Mouse (Mus musculus) heart, adult 2 months (tissue): Measurements from ENCODE around the gene Umad1. TPM values are rescaled to one million over a fixed set of nuclear protein-coding genes. Genes with fewer than 3 reads are reported as not detected.

Source experiments
- DNase-seq, 2 experiments: peaks; one replicate each; pipeline ENCODE4 v3.0.0; 2021
- H3K27ac ChIP-seq: fragments of 200-600 bp; 2 replicates; pipeline ENCODE4 v1.8.1; 2022
- H3K27me3 ChIP-seq: fragments of 200-500 bp; 2 replicates; pipeline ENCODE4 v1.6.1; 2012; ENCODE audit warnings: mild to moderate bottlenecking, low read length, inconsistent platforms, mixed read lengths; ENCODE audit not compliant: control insufficient read depth, insufficient read depth
- H3K36me3 ChIP-seq: fragments of 200-500 bp; 2 replicates; pipeline ENCODE4 v1.6.1; 2012; ENCODE audit warnings: low read length, inconsistent platforms; ENCODE audit not compliant: control insufficient read depth, insufficient read depth
- H3K4me1 ChIP-seq: fragments of 200-500 bp; 2 replicates; pipeline ENCODE4 v1.6.1; 2011; ENCODE audit warnings: low read length; ENCODE audit not compliant: control insufficient read depth, insufficient read depth
- H3K4me3 ChIP-seq: fragments of 200-600 bp; 2 replicates; pipeline ENCODE4 v1.8.1; 2022
- H3K79me2 ChIP-seq: fragments of 200-500 bp; replicated peaks from 2 replicates; pipeline ENCODE4 v1.6.1; 2012; ENCODE audit warnings: mild to moderate bottlenecking, inconsistent platforms, low read length, moderate library complexity, mixed read lengths; ENCODE audit not compliant: control insufficient read depth, insufficient read depth
- H3K9ac ChIP-seq: fragments of 200-500 bp; 2 replicates; pipeline ENCODE4 v1.6.1; 2012; ENCODE audit warnings: low read depth, mild to moderate bottlenecking, control low read depth, inconsistent platforms, low read length, mixed read lengths
- CTCF ChIP-seq: fragments of 200-600 bp; IDR thresholded peaks from 2 replicates; pipeline ENCODE4 v1.8.1; 2022; ENCODE audit warnings: antibody characterized with exemption, mild to moderate bottlenecking, moderate library complexity
- EP300 ChIP-seq: fragments of 200-500 bp; IDR thresholded peaks from 2 replicates; pipeline ENCODE4 v1.6.1; 2011; ENCODE audit warnings: low read depth, low read length, control low read depth; ENCODE audit not compliant: insufficient read depth
- POLR2A ChIP-seq: fragments of 200-500 bp; IDR thresholded peaks from 2 replicates; pipeline ENCODE4 v1.6.1; 2011; ENCODE audit warnings: mild to moderate bottlenecking, low read depth, low read length, control low read depth; ENCODE audit not compliant: insufficient read depth
- WGBS: fragments of 180-500 bp; shearing (Covaris S2); methylation state at CpG from one replicate; pipeline ENCODE4 v1.1.7; 2018; 5-methylcytosine and 5-hydroxymethylcytosine counted together
- intact Hi-C: fragments of 180-260 bp; cut with DNase I; formaldehyde crosslinking; loops from one replicate; pipeline ENCODE4 v1.15.1; 2025
- polyA plus RNA-seq: library from polyadenylated mRNA; depleted of rRNA; stranded (reverse); fragments of >200 nt; gene quantifications from 2 replicates; pipeline ENCODE4 v1.2.3, GENCODE M21; 2012
- total RNA-seq, 2 experiments: library from RNA; stranded (reverse); gene quantifications; 2 replicates each; pipeline ENCODE4 v1.2.3; 2021

Umad1 gene
- total and polyA plus RNA-seq, 3 experiments, result 7.3 to 14.0 (median 12.5) TPM

DNA sequence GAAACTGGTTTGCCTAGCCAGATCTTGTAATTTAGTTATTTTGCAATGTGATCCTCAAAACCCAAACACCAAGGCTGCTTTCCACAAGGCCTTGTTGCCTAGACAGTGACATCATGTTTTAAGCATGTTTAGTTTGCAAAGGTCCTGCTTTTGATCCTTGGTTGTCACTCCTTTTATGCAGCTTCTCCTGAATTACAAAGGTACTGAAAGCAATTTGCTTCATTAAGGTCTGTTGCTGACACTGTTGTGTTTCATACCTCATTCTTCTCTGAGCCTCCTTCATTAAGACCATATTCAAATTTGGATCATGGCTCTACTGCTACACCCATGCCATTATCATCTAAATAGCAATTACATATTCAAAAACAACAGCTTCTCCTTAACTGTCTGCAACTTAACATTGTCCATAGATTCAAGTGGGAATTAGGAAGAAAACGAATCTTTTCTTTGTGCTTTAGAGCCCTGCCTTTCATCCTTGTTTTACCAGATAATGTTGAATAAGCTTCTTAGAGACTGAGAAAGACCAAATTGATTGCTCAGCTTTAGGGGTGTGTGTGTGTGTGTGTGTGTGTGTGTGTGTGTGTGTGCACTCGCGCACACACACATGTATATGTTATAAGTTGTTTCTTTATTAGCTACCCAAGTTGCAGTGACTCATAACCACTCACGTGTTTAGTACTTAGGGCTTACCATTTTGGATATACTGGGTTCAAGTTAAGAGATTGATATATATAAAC is 35.1 kb downstream of the Umad1 start:
- no peak for DNase-seq
- intact Hi-C loops, result no loop called here
- Histone ChIP-seq H3K79me2 (no peaks in the 10 kb centered on the region), H3K9ac (no peak overlapping the region), H3K4me3 (no peak overlapping the region), H3K4me1 (no peaks in the 10 kb centered on the region), H3K36me3 (no peaks in the 10 kb centered on the region), H3K27ac (no peak overlapping the region), H3K27me3 (no peaks in the 10 kb centered on the region)
- TF ChIP-seq EP300 (no peak), POLR2A (no peak), CTCF (no peak)
- WGBS, result 89% methylated on average over 4 of the region's 4 CpGs

DNA sequence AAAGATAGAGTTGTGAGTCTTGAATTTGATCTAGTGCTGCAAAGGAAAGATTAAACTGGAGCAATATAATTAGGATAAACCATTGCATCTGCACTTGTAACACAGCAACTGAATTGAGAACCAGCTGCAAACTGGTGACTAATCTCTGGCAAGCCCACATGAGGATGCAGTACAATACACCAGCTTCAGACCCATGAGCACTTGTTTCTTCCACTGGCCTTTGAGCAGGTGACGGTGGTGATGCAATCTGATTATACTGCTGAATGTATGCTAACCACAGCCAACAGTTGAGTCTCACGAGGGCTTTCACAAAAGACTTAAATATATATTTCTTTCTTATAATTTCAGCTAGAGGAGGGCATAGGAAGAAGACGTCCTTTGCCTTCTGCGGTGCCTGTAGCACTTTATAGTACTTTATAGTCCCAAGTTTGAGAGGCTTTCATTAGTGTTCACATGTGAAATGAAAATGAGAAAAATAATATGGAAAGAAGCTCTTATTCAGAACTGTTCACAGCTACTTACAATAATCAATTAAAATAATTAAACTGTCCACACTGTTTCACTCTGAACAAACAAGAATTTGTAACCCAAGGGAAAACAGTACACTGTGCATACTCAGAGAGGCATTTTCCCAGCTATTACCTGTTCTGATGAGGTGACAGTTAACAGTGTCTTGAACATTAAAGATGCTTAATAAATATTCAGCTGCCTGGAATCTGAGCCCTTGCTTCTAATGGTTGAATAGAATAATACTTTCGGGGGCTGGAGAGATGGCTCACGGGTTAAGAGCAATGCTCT is 40.2 kb downstream of the Umad1 start:
- Histone ChIP-seq H3K36me3 (no peaks in the 10 kb centered on the region), H3K4me1 (no peaks in the 10 kb centered on the region), H3K79me2 (no peaks in the 10 kb centered on the region), H3K27ac (no peak overlapping the region), H3K27me3 (no peaks in the 10 kb centered on the region), H3K9ac (no peak overlapping the region), H3K4me3 (no peak overlapping the region)
- no peak for DNase-seq
- intact Hi-C loops, result no loop called here
- TF ChIP-seq POLR2A (no peak), EP300 (no peak), CTCF (no peak)
- 92% methylated on average over 6 of the region's 6 CpGs for WGBS

DNA sequence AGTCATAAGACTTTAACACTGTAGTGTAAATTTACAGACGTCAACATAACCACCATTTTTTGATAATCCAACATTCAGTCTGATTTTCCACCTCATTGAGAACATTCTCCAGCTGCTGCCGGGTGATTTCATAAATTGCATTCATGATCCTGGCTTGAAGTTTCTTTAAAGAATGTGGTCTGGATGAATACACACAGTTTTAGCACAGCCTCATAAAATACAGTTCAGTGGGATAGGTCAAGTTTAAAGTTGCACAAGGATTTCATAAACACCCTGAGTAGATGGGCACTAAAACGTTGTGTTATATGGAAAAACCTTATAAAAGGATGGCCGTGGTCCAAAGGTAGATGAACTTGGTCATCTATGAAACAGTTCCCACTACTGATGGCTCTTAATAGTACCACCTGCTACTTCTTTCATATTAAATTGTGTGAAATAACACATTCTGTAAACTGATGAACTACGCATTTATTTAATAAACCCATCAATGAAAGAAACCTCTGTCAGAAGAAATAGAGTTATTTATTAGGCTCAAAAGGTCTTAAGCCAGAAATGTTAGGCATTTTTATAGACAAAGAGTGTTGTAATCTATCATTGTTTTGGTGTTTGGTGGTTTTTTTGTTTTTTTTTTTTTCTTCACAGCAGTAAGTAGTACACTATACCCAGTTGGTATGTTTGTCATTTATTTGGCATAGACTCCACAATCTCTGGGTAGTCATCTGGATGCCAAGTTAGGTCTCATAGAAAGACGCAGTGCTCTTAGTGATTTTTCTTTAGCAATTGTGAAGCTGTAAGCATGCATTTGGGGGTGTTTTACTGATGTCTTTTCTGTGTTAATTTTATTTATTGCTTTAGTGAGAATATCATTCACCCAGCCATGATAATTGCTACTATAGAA is 49.0 kb downstream of the Umad1 start:
- intact Hi-C loops, result no loop called here
- Histone ChIP-seq H3K27me3 (no peaks in the 10 kb centered on the region), H3K36me3 (no peaks in the 10 kb centered on the region; the same call in 1 of the 2 replicates), H3K79me2 (no peaks in the 10 kb centered on the region), H3K4me1 (no peaks in the 10 kb centered on the region), H3K27ac (no peak overlapping the region), H3K9ac (no peak overlapping the region), H3K4me3 (no peak overlapping the region)
- DNase-seq, result no peak
- WGBS, result 77% methylated on average over 6 of the region's 6 CpGs
- no peak for TF ChIP-seq POLR2A
- TF ChIP-seq EP300, result no peak
- TF ChIP-seq CTCF, result no peak

DNA sequence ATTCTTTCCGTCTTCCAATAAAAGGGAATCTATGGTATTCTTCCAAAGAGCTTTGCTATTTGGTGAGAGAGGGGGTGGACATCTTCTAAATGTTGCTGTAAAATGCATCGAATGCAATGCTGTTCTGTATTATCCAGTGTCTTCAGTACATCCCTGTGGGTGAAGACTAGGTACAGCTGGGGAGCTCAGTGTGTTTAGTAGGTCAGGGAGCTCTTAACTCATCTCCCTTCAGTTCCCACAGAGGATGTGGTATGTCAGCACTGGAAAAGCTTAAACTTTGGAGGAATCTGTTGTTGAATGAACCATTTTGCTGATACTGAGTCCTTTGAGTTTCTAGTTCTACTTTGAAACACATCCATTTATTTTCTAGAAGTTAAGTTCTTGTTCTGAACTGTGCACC is 53.5 kb downstream of the Umad1 start:
- H3K27ac ChIP-seq, result no peak overlapping the region
- no peak overlapping the region for H3K4me3 ChIP-seq
- H3K36me3 ChIP-seq, result no peaks in the 10 kb centered on the region; the same call in 1 of the 2 replicates
- TF ChIP-seq CTCF, result no peak
- no peak for TF ChIP-seq POLR2A
- TF ChIP-seq EP300, result no peak
- no peaks in the 10 kb centered on the region for H3K4me1 ChIP-seq
- DNase-seq, result no peak
- intact Hi-C loops, result no loop called here
- H3K9ac ChIP-seq, result no peak overlapping the region
- WGBS, result 68% methylated on average over 2 of the region's 2 CpGs
- H3K27me3 ChIP-seq, result no peaks in the 10 kb centered on the region
- no peaks in the 10 kb centered on the region for H3K79me2 ChIP-seq

DNA sequence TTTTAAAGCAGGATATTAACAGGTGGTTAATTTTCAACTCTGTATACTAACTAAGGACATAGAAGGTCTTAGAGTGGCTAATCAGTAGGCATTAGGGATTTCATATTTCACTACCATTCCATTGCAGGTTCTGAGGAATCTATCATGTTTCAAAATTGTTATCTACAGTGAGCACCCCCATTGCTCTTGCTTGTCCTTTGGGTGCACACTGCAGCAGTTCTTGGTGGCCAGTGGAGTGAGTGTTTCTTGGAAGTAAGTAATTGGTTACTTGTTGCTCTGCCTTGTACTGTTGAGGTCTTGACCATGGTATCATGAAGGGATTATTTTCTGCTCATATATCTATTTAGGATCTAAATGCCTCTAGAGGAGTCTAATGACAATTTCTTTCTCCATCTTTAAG is 57.1 kb downstream of the Umad1 start:
- Histone ChIP-seq H3K79me2 (no peaks in the 10 kb centered on the region), H3K9ac (no peak overlapping the region), H3K27ac (no peak overlapping the region), H3K36me3 (no peaks in the 10 kb centered on the region), H3K4me1 (no peaks in the 10 kb centered on the region), H3K27me3 (no peaks in the 10 kb centered on the region), H3K4me3 (no peak overlapping the region)
- intact Hi-C loops, result no loop called here
- DNase-seq, result no peak
- no peak for TF ChIP-seq EP300
